Mouse (Mus musculus) spleen, adult 10 weeks (tissue): ENCODE results near the gene B3gnt7. TPM values are rescaled to one million over a fixed set of nuclear protein-coding genes. Genes with fewer than 3 reads are reported as not detected.

Experiments used
- polyA plus RNA-seq: library from polyadenylated mRNA; stranded (reverse); fragments of 350-450 nt; fragmentation: Illumina TruSeq; extraction: RNeasy Lipid Tissue Mini Kit (QIAGEN cat#74804); gene quantifications from one replicate; pipeline ENCODE4 v1.2.3, GENCODE M21; 2015; ENCODE audit warnings: low replicate concordance; ENCODE audit not compliant: insufficient read depth

Gene B3gnt7
- polyA plus RNA-seq = 1.4 TPM

GRCm38 (mm10) chr1:86302532-86302931 lies at the start of gene B3gnt7:
TSS of gene B3gnt7 (plus strand) at chr1:86302832.

Other genes starting within 250 kb of the B3gnt7 start
- 79.4 TPM for gene Psmd1, start 238.4 kb upstream of the B3gnt7 start, polyA plus RNA-seq
- not detected for gene Htr2b, start 190.9 kb upstream of the B3gnt7 start, polyA plus RNA-seq
- gene Gm21972, start 169.2 kb upstream of the B3gnt7 start, polyA plus RNA-seq = not detected
- gene Armc9, start 148.1 kb upstream of the B3gnt7 start, polyA plus RNA-seq = 4.7 TPM
- 449 TPM for gene Ncl, start 56.6 kb downstream of the B3gnt7 start, polyA plus RNA-seq
- not detected for gene Nmur1, start 123.4 kb downstream of the B3gnt7 start, polyA plus RNA-seq
- gene Tex44, start 123.5 kb downstream of the B3gnt7 start, polyA plus RNA-seq = not detected
- gene Ptma, start 223.9 kb downstream of the B3gnt7 start, polyA plus RNA-seq = 2,031 TPM